Mouse (Mus musculus) heart, postnatal 10 days (tissue): ENCODE results near the gene Mtg1. TPM values are rescaled to one million over a fixed set of nuclear protein-coding genes. Genes with fewer than 3 reads are reported as not detected.
A peak's percentile ranks its signal among the peaks of the same experiment; 100 is the strongest.
"Not testable (repeated sequence)": the region's sequence is repeated elsewhere in the genome, so short reads cannot be mapped to it uniquely, and the experiment has no call there.

Experiments
- DNase-seq, 2 experiments: peaks; one replicate each; pipeline ENCODE4 v3.0.0; 2021
- intact Hi-C: fragments of 180-260 bp; cut with DNase I; formaldehyde crosslinking; loops from one replicate; pipeline ENCODE4 v1.15.1; 2025
- total RNA-seq, 2 experiments: library from RNA; stranded (reverse); gene quantifications; 2 replicates each; pipeline ENCODE4 v1.2.3; 2021

The Mtg1 gene
- total RNA-seq, 2 experiments from 2014 or later: 22.9 to 25.3 TPM

DNA sequence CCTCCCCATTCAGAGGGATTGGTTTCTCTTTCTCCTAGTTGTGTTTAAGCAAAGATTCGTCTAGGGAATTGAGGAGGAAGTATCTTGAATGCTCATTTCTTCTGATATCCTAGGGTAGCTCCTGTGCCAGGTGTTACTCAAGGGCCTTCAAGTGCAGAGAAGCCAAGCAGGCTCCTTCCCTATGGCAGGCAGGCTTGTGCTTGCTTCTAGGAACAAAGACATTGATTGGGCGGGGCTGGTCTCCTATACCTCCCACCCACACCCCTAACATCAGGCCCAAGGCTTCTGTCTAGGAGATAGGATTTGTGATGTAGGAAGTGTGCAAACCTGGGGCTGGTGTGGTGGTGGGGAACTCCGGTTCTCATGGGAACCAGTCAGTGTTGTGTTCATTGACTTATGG is 10.4 kb upstream of the Mtg1 start:
- no peak for DNase-seq
- intact Hi-C loops: no loop called here

GRCm38 (mm10) chr7:140127911-140128310 is 9.5 kb upstream of the Mtg1 start:
- intact Hi-C loops: no loop called here
- no peak for DNase-seq

DNA sequence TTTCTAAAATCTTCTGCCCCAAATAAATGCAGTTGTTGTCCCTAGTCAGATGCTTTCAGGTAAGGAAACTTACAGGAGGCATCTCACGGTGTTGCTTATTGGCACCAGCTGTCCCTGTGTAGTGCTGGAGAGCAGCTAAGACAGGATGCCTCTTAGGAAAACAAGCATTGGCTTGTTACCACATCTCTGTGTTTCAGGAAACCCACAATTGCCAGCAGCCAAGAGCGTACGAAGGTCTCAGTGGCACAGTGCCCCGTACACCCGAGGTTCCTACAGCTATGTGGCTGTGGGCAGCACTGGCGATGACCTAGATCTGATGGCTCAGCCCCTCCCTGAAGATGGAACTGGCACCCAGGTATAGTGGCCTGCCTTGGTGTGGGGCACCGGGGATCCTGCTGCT is 5.2 kb upstream of the Mtg1 start:
- intact Hi-C loops, DNase-seq: not testable (repeated sequence)

- DNase-seq, intact Hi-C loops: not testable (repeated sequence)
These were observed 3.3 kb upstream of the Mtg1 start for GRCm38 (mm10) chr7:140134033-140134432.

GRCm38 (mm10) chr7:140135106-140135770 is 2.1 kb upstream of the Mtg1 start:
- intact Hi-C loops: no loop called here
- no peak for DNase-seq

DNA sequence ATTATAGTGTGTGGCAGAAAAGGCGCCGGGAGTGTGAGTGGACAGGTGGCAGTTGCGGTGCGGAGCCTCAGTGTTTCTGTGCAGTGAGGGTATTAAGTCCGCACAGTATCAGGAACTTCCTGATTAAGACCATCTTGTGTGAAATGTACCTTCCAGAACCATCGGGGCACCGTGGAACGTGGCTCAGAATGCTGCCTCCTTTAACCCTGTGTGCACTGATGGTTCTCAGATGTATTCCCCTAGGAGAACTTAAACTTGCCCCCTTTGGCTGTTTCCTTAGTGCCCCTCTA is 602 bp downstream of the Mtg1 start:
- DNase-seq: no peak
- intact Hi-C loops: no loop called here

GRCm38 (mm10) chr7:140141350-140141749 is 4.0 kb downstream of the Mtg1 start:
- DNase-seq: peak; percentile 77 to 82
- intact Hi-C loops: loop anchor here (1.0 to 5.0 kb wide), 2 partner anchors 63 to 174 kb away; no protein-coding TSS in a partner anchor

- intact Hi-C loops: loop anchor here (5.0 kb wide), 1 partner anchor 177 kb away; no protein-coding TSS in a partner anchor
- DNase-seq: no peak
These were observed 7.2 kb downstream of the Mtg1 start for GRCm38 (mm10) chr7:140144550-140144949.

DNA sequence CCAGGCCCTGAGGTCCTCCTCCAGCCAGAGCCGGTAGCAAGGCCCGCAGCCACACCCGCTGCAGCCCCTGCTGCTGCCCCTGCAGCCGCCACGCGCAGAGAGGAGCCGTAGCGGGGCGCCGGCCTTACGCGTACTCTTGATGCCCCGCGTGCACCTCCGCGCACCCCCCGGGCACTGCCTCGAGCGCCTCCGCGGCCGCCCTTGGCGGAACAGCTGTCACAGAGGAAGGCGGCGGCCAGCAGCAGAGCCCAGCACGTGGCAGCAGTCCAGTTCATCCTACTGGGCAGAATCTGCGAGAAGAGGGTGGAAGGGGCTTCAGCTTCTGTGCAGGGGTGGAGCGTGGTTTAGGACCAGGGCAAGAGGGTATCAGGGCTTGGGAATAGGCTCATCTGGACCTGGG is 16.0 kb downstream of the Mtg1 start:
- peak; percentile 21 to 33 for DNase-seq
- intact Hi-C loops: no loop called here

- intact Hi-C loops: no loop called here
- DNase-seq: no peak
These were observed 16.5 kb downstream of the Mtg1 start for GRCm38 (mm10) chr7:140153829-140154217.

- intact Hi-C loops: no loop called here
- no peak for DNase-seq
These were observed 17.0 kb downstream of the Mtg1 start, which contains the start of gene Sprn for GRCm38 (mm10) chr7:140154218-140154927. TSS of gene Sprn (minus strand) at chr7:140154877.

DNA sequence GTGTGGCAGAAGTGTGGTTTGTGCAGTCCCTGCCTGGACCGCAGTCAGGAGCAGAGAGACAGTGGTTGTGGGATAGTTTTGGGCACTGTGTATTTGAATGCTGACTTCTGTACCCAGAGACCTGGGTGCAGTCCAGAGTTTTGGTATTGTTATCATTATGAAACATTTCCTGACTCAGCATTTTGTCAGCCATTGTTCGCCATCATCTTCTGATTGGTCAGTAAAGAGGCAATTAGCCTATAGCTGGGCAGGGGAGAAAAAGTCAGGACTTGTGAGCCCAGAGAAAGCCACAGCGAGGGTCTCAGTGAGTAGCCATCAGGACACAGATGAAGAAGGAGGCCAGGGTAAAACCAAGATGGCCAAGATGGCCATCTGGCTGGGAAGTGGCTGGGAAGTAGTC is 23.0 kb downstream of the Mtg1 start:
- no peak for DNase-seq
- intact Hi-C loops: no loop called here

DNA sequence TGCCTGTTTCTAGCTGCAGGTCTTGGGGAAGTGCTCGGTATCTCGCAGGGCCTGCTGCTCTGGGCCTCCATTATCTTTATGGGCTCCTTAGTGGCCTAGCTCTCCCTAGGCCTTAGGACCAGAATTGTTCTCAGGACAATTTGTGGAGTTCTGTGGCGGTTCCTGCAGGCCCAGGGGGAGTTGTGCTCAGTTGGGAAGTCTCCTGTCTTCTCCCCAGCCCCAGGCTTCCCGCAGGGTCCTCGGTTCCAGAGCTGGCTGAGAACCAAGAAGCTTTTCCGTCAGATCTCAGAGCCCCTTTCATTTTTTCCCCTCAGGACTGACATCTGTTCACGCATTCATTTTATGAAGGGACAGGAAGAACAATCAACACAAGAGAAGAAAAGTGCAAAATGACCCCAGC is 27.3 kb downstream of the Mtg1 start, which contains the start of gene Olfr522:
TSS of gene Olfr522 (minus strand) at position 101 of the 400 bp plus-strand sequence.
- intact Hi-C loops: no loop called here
- no peak for DNase-seq

DNA sequence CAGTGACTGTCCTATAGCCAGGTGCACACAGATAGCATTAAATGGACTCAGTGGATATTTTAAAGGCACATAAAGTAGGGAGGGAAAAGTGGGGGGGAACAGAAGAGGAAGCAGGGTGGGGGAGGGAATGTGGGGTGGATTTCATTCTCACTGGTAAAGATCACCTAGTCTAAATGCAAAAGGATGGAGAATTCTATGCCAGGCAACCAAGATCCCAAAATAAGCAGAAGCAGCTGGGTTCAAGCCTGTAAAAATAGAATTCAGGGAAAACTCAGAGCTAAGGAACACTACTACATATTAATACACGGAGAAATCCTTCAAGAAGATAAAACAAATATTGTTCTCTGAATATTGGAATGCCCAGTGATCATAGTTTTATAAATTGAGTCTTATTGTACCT is 30.6 kb downstream of the Mtg1 start:
- DNase-seq: no peak
- intact Hi-C loops: no loop called here

DNA sequence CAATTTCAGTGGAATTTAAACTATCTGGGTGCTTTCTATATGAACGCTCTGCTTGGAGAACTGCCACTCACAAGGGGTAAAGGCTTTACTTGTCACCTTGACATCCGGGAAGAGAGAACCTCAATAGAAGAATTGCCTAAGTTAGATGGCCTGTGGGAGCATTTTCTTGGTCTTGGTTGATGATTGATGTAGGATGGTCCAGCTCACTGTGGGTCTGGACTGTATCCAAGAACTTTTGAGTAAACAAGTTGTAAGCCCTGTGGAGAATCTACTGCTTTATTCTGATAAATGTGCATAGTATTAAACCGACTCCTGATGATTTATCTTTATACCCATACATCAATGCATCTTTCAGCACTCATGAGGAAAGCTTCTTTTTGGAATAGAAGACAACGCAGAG is 32.0 kb downstream of the Mtg1 start:
- intact Hi-C loops: no loop called here

GRCm38 (mm10) chr7:140170863-140171262 is 33.5 kb downstream of the Mtg1 start:
- intact Hi-C loops: no loop called here

More for the DNA sequence above, 32.0 kb downstream of the Mtg1 start:
- no peak for DNase-seq

GRCm38 (mm10) chr7:140172936-140173335 is 35.6 kb downstream of the Mtg1 start, which contains the start of gene Olfr523:
TSS of gene Olfr523 (plus strand) at chr7:140173217.
- DNase-seq: no peak
- intact Hi-C loops: no loop called here

More at GRCm38 (mm10) chr7:140170863-140171262, 33.5 kb downstream of the Mtg1 start:
- no peak for DNase-seq

GRCm38 (mm10) chr7:140179176-140179575 is 41.8 kb downstream of the Mtg1 start:
- DNase-seq: no peak

DNA sequence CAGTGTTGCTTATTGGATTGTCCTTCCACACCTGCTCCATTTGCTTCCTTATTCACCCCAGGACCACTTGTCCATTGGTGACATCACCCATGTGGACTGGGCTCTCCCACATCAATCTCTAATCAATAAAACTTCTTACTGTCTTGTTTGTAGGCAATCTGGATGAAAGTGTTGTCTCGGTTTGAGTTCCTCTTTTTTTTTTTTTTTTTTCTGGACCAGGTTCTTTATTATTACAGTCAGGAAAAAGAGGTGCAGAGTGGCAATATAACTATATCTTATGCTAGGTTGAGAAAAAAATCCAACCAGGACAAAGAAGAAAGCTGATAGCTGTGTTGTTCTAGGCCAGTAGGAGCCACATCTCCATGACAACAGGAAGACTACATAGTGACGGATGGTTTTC is 43.3 kb downstream of the Mtg1 start:
- intact Hi-C loops: no loop called here
- DNase-seq: no peak

More at GRCm38 (mm10) chr7:140179176-140179575, 41.8 kb downstream of the Mtg1 start:
- intact Hi-C loops: no loop called here

DNA sequence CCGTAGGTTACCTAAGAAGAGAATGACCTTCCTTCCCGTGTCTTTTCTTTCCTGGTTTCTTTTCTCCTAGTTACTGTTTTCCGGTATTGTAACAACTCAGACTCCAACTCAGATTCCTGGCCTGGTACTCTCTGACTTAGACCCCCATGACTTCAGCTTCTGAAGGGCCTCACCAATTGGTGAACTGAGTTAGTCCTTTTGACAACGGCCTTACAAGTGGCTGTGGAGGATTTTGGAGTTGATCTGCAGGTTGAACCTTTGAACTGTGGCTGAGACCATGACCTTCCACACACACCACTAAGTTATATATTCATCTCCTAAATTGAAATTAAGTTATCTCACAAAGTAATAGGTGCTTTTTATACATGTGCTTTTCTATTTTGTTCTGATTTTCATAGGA is 46.8 kb downstream of the Mtg1 start:
- no peak for DNase-seq
- intact Hi-C loops: no loop called here

DNA sequence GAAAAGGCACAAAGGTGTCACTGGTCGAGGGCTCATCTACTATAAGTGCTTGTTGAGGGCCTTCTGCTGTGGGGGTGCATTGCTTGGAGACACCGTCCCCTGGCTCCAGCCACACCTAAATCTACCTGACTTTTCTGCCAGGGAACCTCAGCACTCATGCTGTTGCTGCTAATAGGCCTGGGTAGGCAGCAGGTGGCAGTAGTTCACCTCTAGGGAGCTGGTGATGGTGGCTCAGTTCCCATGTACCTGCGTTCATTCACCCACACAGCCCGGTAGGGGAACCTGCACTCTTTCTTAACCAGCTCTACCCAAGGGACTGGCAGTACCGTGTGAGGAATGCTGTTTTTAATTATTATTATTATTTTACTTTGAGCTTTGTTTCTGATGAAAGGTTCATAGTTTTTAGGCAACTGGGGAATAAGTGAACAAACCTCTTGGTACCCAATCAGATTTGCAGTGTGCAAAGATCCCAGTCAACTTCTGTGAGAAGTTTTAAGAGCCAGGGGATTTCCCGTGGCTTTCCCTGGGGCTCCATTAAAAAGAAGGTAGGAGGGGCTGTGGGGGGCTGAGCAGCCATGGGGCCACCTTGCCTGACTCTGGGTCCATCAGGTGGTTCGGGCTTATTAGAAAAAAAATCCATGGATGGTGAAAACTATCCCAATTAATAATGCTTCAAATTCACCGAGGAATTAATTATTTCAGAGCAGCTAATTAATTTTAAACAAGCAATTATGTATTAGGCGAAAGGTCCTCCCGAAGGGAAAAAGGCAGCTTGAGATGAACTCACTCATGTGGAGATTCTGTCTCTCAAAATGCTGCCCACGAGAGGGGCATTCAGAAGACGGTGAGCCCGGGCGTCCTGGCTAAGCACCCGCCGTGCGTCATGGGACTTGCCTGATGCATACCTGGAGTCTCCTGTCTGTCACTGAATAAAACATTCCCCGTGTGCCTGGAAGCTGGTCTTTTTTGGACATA is 49.6 kb downstream of the Mtg1 start:
- DNase-seq: peak in 1 of 2 experiments; percentile 2
- intact Hi-C loops: no loop called here
